Mouse (Mus musculus) cerebellum, adult 9-11 months (tissue): ENCODE data around the gene Epb42.
"Not testable (repeated sequence)": the region's sequence is repeated elsewhere in the genome, so short reads cannot be mapped to it uniquely, and the experiment has no call there.

ENCODE experiments used
- DNase-seq: peaks from one replicate; pipeline ENCODE4 v3.0.0; 2022

Epb42 gene

GRCm38 (mm10) chr2:121007925-121008663 is 28.8 kb downstream of the Epb42 start, which contains the start of gene Ccndbp1:
Gene Ccndbp1 (plus strand): TSS chr2:121008403.
- peak; percentile 87 for DNase-seq

- peak; percentile 94 for DNase-seq
Observed at GRCm38 (mm10) chr2:121006986-121007385, 29.9 kb downstream of the Epb42 start.

- peak; percentile 94 for DNase-seq
Observed at GRCm38 (mm10) chr2:121004018-121004811, 32.7 kb downstream of the Epb42 start.

GRCm38 (mm10) chr2:121003586-121003985 is 33.3 kb downstream of the Epb42 start:
- no peak for DNase-seq

GRCm38 (mm10) chr2:120998863-120999262 is 38.0 kb downstream of the Epb42 start:
- no peak for DNase-seq

GRCm38 (mm10) chr2:120996607-120997006 is 40.3 kb downstream of the Epb42 start:
- not testable (repeated sequence) for DNase-seq

- DNase-seq = no peak
Observed at GRCm38 (mm10) chr2:120991196-120991595, 45.7 kb downstream of the Epb42 start.

- no peak for DNase-seq
Observed at GRCm38 (mm10) chr2:120985241-120985640, 51.6 kb downstream of the Epb42 start.

- no peak for DNase-seq
Observed at GRCm38 (mm10) chr2:120983611-120984010, 53.3 kb downstream of the Epb42 start.

- DNase-seq = no peak
Observed at GRCm38 (mm10) chr2:120980861-120981260, 56.0 kb downstream of the Epb42 start.

GRCm38 (mm10) chr2:120979819-120980218 is 57.1 kb downstream of the Epb42 start:
- DNase-seq = no peak

- DNase-seq = no peak
Observed at GRCm38 (mm10) chr2:120978693-120979037, 58.2 kb downstream of the Epb42 start.

- no peak for DNase-seq
Observed at GRCm38 (mm10) chr2:120977926-120978692, 58.8 kb downstream of the Epb42 start.

- peak; percentile 84 for DNase-seq
Observed at GRCm38 (mm10) chr2:120976990-120977925, 59.6 kb downstream of the Epb42 start, which contains the start of gene Tmem62. Gene Tmem62 (plus strand): TSS chr2:120977017.

- DNase-seq = peak; percentile 45
Observed at GRCm38 (mm10) chr2:120976308-120976707, 60.6 kb downstream of the Epb42 start.

- peak; percentile 51 for DNase-seq
Observed at GRCm38 (mm10) chr2:120972964-120973363, 63.9 kb downstream of the Epb42 start.

GRCm38 (mm10) chr2:120972257-120972656 is 64.6 kb downstream of the Epb42 start:
- not testable (repeated sequence) for DNase-seq

GRCm38 (mm10) chr2:120971766-120972165 is 65.1 kb downstream of the Epb42 start:
- no peak for DNase-seq

- DNase-seq = peak; percentile 88
Observed at GRCm38 (mm10) chr2:120970559-120971080, 66.3 kb downstream of the Epb42 start, which contains the start of gene Ubr1. Gene Ubr1 (minus strand): TSS chr2:120970715.

- no peak for DNase-seq
Observed at GRCm38 (mm10) chr2:120970045-120970539, 66.8 kb downstream of the Epb42 start.
